Mouse (Mus musculus) embryonic fibroblast, embryonic 13.5 days (primary cell): ENCODE measurements at regions not wholly inside any gene's neighbourhood (a gene's known extent, or its start where the extent isn't known, plus 50 kb on each side); places are given as distances from the start of the nearest gene placed in this dataset.
"Not testable (repeated sequence)": the region's sequence is repeated elsewhere in the genome, so short reads cannot be mapped to it uniquely, and the experiment has no call there.

Experiments
- H3K27ac ChIP-seq: 2 replicates; pipeline ENCODE4 v1.5.1; 2012; ENCODE audit warnings: low read length, control low read depth, inconsistent platforms; ENCODE audit not compliant: insufficient read depth
- H3K4me1 ChIP-seq: 2 replicates; pipeline ENCODE4 v1.6.1; 2011; ENCODE audit warnings: low read length; ENCODE audit not compliant: control insufficient read depth, insufficient read depth
- H3K4me3 ChIP-seq: 2 replicates; pipeline ENCODE4 v1.5.1; 2011; ENCODE audit warnings: mild to moderate bottlenecking, control low read depth, low read length; ENCODE audit not compliant: insufficient read depth
- CTCF ChIP-seq: IDR thresholded peaks from 2 replicates; pipeline ENCODE4 v1.5.1; 2011; ENCODE audit warnings: mild to moderate bottlenecking, control low read depth, low read length, moderate library complexity, borderline replicate concordance; ENCODE audit not compliant: insufficient read depth
- POLR2A ChIP-seq: IDR thresholded peaks from 2 replicates; pipeline ENCODE4 v1.6.1; 2011; ENCODE audit warnings: low read depth, mild to moderate bottlenecking, control low read depth, low read length, moderate library complexity

- no peaks in the 10 kb centered on the region for H3K4me1 ChIP-seq
- no peak overlapping the region for H3K27ac ChIP-seq
- H3K4me3 ChIP-seq = no peak overlapping the region
- TF ChIP-seq POLR2A = no peak
- TF ChIP-seq CTCF = no peak
Measured at GRCm38 (mm10) chr14:37421566-37421965, 286.5 kb upstream of the Ghitm start.

DNA sequence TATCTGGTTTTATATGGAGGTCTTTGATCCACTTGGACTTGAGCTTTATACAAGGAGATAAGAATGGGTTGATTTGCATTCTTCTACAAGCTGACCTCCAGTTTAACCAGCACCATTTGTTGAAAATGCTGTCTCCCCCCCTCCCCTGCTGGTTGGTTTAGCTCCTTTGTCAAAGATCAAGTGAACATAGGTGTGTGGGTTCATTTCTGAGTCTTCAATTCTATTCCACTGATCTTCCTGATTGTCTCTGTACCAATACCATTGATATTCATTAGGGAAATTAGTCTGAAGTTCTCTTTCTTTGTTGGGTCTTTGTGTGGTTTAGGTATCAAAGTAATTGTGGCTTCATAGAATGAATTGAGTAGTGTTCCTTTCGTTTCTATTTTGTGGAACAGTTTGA lies 277.5 kb upstream of the Ghitm start:
- not testable (repeated sequence) for H3K4me3 ChIP-seq, H3K27ac ChIP-seq, H3K4me1 ChIP-seq

GRCm38 (mm10) chr14:37371972-37372371 lies 236.9 kb upstream of the Ghitm start:
- TF ChIP-seq POLR2A (no peak), CTCF (no peak)
- H3K4me3 ChIP-seq = no peak overlapping the region
- H3K27ac ChIP-seq = no peak overlapping the region

DNA sequence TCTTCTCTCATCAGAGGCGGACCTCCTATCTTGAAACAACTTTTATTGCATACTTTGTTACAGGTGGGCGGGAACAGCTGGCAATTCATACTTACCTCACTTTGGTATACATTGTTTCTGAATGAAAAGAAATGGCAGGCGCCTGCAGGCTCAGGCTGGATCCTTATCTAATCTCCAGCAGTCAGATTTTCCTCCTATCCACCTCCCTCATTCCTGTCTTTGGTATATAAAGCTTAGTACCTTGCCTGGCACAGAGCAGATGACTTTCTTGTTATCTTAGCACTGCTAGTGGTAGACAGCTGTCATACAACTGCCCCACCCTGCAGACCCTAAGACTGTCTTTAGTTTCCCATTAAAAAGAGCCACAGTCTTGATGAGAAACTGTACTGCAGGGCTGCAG lies 226.8 kb upstream of the Ghitm start:
- TF ChIP-seq POLR2A (no peak), CTCF (no peak)
- H3K27ac ChIP-seq = no peak overlapping the region
- no peaks in the 10 kb centered on the region for H3K4me1 ChIP-seq
- H3K4me3 ChIP-seq = no peak overlapping the region

More at GRCm38 (mm10) chr14:37371972-37372371, 236.9 kb upstream of the Ghitm start:
- no peaks in the 10 kb centered on the region for H3K4me1 ChIP-seq

DNA sequence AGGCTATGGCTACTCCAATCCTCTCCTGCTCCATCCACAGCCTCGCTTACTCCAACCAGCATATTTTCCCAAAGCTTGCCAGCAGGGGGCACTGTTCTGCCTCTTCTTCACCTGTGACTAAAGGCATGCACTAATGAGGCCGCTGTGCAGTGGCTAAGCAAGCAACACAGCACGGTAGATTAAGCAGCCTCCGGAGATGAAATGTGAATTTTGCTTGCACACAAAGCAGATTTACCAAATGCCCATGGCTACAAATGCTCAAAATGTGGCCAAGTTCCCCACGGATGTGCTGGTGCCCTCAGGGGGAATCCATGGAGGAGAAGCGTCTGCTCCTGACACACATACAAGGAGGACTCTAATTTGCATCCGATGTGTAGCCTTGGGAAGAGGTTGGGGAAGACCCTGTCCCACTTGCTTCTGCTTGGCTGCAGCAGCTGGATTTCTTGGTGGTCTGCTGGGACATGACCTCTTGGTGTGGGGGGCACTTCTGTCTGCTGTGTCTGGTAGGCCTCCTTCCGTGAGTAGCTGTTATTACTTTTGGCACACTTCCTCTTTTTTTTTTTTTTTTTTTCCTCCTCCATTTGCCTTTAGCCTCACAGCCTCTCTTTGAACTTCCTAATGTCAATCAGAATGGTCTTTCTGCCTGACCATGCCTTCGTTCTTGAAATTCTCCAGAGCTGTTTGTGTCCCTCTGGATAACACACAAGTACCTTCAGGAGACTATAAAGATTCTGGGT lies 221.1 kb upstream of the Ghitm start:
- no peak overlapping the region for H3K4me3 ChIP-seq
- TF ChIP-seq POLR2A = no peak
- no peak for TF ChIP-seq CTCF
- H3K27ac ChIP-seq = no peak overlapping the region
- no peaks in the 10 kb centered on the region for H3K4me1 ChIP-seq

- Histone ChIP-seq H3K4me1 (no peaks in the 10 kb centered on the region), H3K4me3 (no peak overlapping the region), H3K27ac (no peak overlapping the region)
- TF ChIP-seq CTCF = no peak
Measured at GRCm38 (mm10) chr14:37323392-37323791, 188.3 kb upstream of the Ghitm start.

GRCm38 (mm10) chr14:37315239-37315895 lies 180.3 kb upstream of the Ghitm start:
- Histone ChIP-seq H3K4me3 (no peak overlapping the region), H3K4me1 (no peaks in the 10 kb centered on the region), H3K27ac (no peak overlapping the region)
- TF ChIP-seq POLR2A = no peak
- TF ChIP-seq CTCF = no peak

GRCm38 (mm10) chr14:37313906-37314305 lies 178.8 kb upstream of the Ghitm start:
- TF ChIP-seq CTCF (no peak), POLR2A (no peak)
- Histone ChIP-seq H3K4me1 (no peaks in the 10 kb centered on the region), H3K27ac (no peak overlapping the region), H3K4me3 (no peak overlapping the region)

DNA sequence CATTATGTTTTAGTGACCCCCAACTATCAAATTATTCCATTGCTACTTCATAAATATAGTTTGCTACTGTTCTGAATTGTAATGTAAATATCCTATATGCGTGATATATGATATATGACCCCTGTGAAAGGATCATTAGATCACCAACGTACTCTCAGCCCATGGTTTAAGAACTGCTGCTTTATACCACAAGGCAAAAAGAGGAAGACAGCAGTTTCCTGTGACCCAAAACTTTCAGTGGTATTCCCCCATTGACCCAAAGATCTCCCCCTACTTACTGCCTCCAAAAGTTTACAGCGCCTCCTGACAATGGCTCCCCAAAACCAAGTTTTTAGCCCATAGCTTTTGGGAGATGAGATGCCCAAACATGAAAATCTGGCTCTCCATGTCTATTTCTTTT lies 177.8 kb upstream of the Ghitm start:
- no peak for TF ChIP-seq CTCF
- TF ChIP-seq POLR2A = no peak
- H3K27ac ChIP-seq = no peak overlapping the region
- H3K4me3 ChIP-seq = no peak overlapping the region
- no peaks in the 10 kb centered on the region for H3K4me1 ChIP-seq

DNA sequence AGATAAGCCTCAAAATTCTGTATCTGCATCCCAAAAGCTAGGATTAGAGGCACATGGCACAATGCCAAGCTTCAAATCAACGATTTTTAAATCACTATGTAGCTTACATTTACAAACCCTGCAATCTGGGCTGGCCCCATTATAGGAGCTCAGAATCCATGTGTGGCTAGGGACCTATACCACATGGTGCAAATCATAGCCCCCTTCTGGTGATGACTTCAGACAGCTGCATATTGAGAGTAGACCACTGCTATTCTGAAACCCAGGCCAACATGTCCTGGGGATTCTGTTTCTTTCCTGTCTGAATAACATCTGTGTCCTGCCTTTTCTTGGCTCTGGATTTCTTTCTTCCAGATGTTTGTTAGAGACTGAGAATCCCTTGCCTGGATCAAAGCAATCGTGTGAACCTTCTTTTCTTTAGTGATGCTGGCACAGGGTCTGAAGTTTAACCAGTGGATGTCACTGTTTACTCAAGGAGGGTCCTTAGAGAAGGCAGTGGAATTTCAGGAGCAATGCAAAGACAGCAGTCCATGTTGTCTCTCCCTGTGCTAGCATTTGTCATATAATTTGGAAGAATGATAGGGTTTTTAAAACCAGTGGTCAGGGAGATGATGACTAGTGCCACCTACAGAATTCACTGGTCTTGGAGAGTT lies 171.7 kb upstream of the Ghitm start:
- Histone ChIP-seq H3K27ac (no peak overlapping the region), H3K4me1 (no peaks in the 10 kb centered on the region), H3K4me3 (no peak overlapping the region)
- TF ChIP-seq POLR2A (no peak), CTCF (no peak)
